Mouse (Mus musculus): ENCODE results near the gene Gaa. TPM values are rescaled to one million over a fixed set of nuclear protein-coding genes. Genes with fewer than 3 reads are reported as not detected.

The Gaa gene
- polyA plus RNA-seq, 1 experiment from 2014 or later, result 49.6 TPM

DNA sequence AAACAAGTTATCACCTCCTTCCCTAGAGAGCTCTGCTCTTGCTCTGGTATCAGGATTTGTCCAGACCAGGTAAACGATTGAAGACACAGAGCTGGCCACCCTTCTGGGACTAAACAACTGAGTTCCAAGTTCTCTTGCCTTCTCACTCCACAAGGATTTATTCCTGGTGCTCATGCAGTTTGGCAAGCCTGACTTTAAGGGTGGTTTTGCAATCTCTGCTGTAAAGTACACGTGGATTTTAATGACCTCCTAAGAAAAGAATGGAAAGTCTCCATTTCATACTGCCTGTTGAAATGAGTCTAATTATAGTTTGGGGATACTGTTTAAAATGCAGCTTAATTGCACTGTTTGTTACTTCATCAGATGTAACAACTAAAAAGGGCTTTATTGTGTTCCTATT is 33.3 kb downstream of the Gaa start:
- no peak overlapping the region for H3K9ac ChIP-seq (ENCODE audit: low read depth, low read length)
- H3K27me3 ChIP-seq (ENCODE audit: control insufficient read depth, insufficient read depth, low read length), result peaks cover 9% of the 10 kb centered on the region; the same call in 1 of the 2 replicates
- no peaks in the 10 kb centered on the region for H3K9me3 ChIP-seq (replicated peaks; ENCODE audit: control insufficient read depth, low read length)
- H3K4me1 ChIP-seq (ENCODE audit: control insufficient read depth, insufficient read depth, low read length), result peaks cover 13% of the 10 kb centered on the region
- 0 out of 2 replicates have a peak overlapping the region, but pooled peaks have one; percentile 97 for H3K4me3 ChIP-seq (ENCODE audit: low read depth, low read length)
- no peak for ATAC-seq (replicated peaks; ENCODE audit: insufficient number of reproducible peaks, low FRiP score, low TSS enrichment)
- 37% methylated on average over 2 of the region's 2 CpGs for WGBS (ENCODE audit: insufficient replicate concordance)
- peaks cover 7% of the 10 kb centered on the region for H3K36me3 ChIP-seq (ENCODE audit: control insufficient read depth, insufficient read depth, low read length)
- peak overlapping the region; percentile 84; the same call in 1 of the 2 replicates for H3K4me2 ChIP-seq
- no peak overlapping the region for H3K27ac ChIP-seq (ENCODE audit: low read depth, low read length)

DNA sequence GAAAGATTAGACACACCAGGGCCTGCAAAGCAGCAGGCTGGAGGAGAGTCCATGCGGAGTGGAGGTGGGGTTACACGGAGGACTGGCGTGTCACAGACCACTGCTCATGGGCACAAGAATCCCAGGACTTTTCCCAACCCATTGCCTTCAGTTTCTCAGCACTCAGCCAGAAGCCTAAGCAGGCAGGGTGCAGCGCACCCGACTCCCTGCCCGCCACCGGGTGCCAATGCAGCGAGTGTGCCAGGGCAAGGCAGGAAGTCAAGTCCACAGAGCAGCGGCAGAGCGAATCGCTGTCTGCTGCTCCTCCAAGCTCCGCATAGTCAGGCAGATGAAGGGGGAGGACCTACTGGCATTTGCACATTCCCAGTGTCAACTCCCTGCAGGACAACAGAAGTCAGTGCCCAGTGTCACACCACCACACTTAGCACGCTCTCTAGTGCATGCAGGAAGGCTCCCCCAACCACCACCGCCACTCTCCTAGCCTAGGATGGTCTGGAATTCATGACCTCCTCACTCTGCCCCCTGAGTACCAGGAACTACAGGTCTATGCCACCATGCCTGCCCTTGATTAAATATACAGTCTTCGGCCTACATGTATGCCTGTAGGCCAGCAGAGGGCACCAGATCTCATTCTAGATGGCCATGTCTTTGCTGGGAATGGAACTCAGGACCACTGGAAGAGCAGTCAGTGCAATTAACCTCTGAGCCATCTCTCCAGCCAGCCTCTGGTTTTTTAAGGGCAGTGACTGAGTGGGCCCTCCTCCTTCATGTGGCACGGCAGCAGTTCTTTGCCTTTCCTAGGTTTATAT is 37.4 kb downstream of the Gaa start:
- H3K4me3 ChIP-seq (ENCODE audit: low read depth, low read length), result no peak overlapping the region
- no peaks in the 10 kb centered on the region for H3K9me3 ChIP-seq (replicated peaks; ENCODE audit: control insufficient read depth, low read length)
- ATAC-seq (replicated peaks; ENCODE audit: insufficient number of reproducible peaks, low FRiP score, low TSS enrichment), result no peak
- no peak overlapping the region for H3K27ac ChIP-seq (ENCODE audit: low read depth, low read length)
- no peak overlapping the region for H3K9ac ChIP-seq (ENCODE audit: low read depth, low read length)
- no peaks in the 10 kb centered on the region for H3K36me3 ChIP-seq (ENCODE audit: control insufficient read depth, insufficient read depth, low read length)
- WGBS (ENCODE audit: insufficient replicate concordance), result 36% methylated on average over 16 of the region's 16 CpGs
- peaks cover 18% of the 10 kb centered on the region for H3K4me1 ChIP-seq (ENCODE audit: control insufficient read depth, insufficient read depth, low read length)
- H3K4me2 ChIP-seq, result no peak overlapping the region
- peaks cover 12% of the 10 kb centered on the region; the same call in 1 of the 2 replicates for H3K27me3 ChIP-seq (ENCODE audit: control insufficient read depth, insufficient read depth, low read length)

DNA sequence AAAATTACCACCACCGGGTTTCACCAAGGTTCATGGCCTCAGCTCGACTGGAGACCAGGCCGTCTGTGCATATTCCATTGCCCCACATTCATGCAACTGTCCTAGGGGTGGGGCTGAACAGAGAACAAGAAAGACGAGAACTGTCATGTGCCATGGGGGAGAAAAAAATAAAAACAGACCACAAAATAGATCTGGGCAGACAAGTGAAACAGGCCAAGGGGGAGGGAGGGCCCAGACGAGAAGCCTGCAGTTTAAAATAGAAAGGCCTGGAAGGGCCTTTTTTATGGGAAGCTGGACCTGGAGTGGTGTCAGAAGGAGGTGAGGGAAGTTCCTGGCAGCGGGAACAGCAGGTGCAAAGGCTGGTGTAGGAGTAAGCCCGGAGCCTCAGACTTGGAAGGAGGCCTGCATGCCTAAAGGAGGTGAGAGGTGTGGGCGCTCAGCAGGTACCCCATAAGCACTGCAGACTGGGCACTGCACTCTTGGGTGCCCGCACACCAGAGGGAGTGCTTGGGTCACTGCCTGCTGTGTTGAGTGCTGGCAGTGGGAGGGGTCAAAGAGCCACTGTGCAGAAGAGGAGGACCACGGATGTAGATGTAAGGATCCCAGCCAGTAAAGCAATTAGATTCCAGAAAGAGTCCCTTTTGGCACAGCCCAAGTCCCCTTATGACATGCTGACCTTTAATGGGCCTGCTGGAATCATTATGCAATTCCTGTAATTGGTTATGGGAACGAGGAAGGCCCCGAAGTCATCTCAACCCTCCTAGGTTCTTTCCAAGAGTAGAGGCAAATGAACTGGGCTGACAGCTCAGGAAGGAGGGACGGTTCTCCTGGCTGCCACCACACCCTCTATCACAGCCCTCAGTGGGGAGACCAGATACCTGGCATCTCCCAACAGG is 39.3 kb downstream of the Gaa start:
- no peak for ATAC-seq (replicated peaks; ENCODE audit: insufficient number of reproducible peaks, low FRiP score, low TSS enrichment)
- no peak overlapping the region for H3K9ac ChIP-seq (ENCODE audit: low read depth, low read length)
- no peaks in the 10 kb centered on the region for H3K36me3 ChIP-seq (ENCODE audit: control insufficient read depth, insufficient read depth, low read length)
- no peaks in the 10 kb centered on the region for H3K9me3 ChIP-seq (replicated peaks; ENCODE audit: control insufficient read depth, low read length)
- peak overlapping the region; percentile 54 for H3K27ac ChIP-seq (ENCODE audit: low read depth, low read length)
- H3K4me2 ChIP-seq, result no peak overlapping the region
- H3K4me1 ChIP-seq (ENCODE audit: control insufficient read depth, insufficient read depth, low read length), result peaks cover 18% of the 10 kb centered on the region
- WGBS (ENCODE audit: insufficient replicate concordance), result 48% methylated on average over 13 of the region's 13 CpGs
- no peak overlapping the region for H3K4me3 ChIP-seq (ENCODE audit: low read depth, low read length)
- H3K27me3 ChIP-seq (ENCODE audit: control insufficient read depth, insufficient read depth, low read length), result peaks cover 12% of the 10 kb centered on the region; the same call in 1 of the 2 replicates

DNA sequence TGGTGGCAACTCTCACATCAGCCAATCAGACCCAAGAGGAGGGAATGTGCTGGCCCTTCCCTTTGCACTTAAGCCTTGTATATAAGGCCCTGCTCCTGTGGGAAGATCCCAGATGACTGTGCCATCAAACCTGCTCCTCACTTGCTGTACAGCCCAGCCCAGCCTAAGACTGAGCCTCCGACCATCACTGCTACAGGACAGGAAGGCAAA is 39.9 kb downstream of the Gaa start, which contains the start of gene Card14:
TSS of gene Card14 (plus strand) at position 111 of the 210 bp plus-strand sequence.
- Histone ChIP-seq H3K4me1 (ENCODE audit: control insufficient read depth, insufficient read depth, low read length) (peaks cover 18% of the 10 kb centered on the region), H3K9me3 (replicated peaks; ENCODE audit: control insufficient read depth, low read length) (no peaks in the 10 kb centered on the region), H3K9ac (ENCODE audit: low read depth, low read length) (peak within 1 kb of the TSS; percentile 39; the same call in 1 of the 2 replicates), H3K27me3 (ENCODE audit: control insufficient read depth, insufficient read depth, low read length) (peaks cover 12% of the 10 kb centered on the region; the same call in 1 of the 2 replicates), H3K27ac (ENCODE audit: low read depth, low read length) (peak within 1 kb of the TSS; percentile 54), H3K36me3 (ENCODE audit: control insufficient read depth, insufficient read depth, low read length) (no peaks in the 10 kb centered on the region), H3K4me2 (no peak within 1 kb of the TSS), H3K4me3 (ENCODE audit: low read depth, low read length) (no peak within 1 kb of the TSS)
- no peak for ATAC-seq (replicated peaks; ENCODE audit: insufficient number of reproducible peaks, low FRiP score, low TSS enrichment)
- WGBS (ENCODE audit: insufficient replicate concordance), result 41% methylated on average over 1 of the region's 1 CpGs

DNA sequence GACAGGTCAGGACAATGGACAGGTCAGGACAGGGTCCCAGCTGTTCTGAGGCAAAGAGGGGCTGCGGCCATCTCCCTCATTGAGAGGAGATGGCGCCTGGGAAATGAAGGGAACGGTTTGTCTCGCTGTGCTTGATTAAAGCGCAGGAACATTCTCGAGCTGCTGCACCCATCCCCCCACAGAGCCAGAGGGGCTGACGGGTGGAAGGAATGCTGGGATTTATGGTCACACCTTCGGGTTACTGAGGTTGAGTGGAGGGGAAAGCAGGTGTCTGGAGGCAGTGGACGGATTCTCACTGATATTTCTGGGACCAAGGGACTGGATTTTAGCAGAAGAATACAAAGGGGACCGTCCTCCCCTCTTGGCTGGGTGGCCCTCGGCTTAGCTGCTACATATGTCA is 40.2 kb downstream of the Gaa start:
- H3K27ac ChIP-seq (ENCODE audit: low read depth, low read length), result peak overlapping the region; percentile 54
- peaks cover 18% of the 10 kb centered on the region for H3K4me1 ChIP-seq (ENCODE audit: control insufficient read depth, insufficient read depth, low read length)
- H3K27me3 ChIP-seq (ENCODE audit: control insufficient read depth, insufficient read depth, low read length), result peaks cover 10% of the 10 kb centered on the region; the same call in 1 of the 2 replicates
- no peak overlapping the region for H3K4me2 ChIP-seq
- ATAC-seq (replicated peaks; ENCODE audit: insufficient number of reproducible peaks, low FRiP score, low TSS enrichment), result 0 out of 2 replicates have a peak, but pooled peaks have one; percentile 27
- 30% methylated on average over 11 of the region's 11 CpGs for WGBS (ENCODE audit: insufficient replicate concordance)
- H3K9ac ChIP-seq (ENCODE audit: low read depth, low read length), result peak overlapping the region; percentile 39; the same call in 1 of the 2 replicates
- H3K4me3 ChIP-seq (ENCODE audit: low read depth, low read length), result no peak overlapping the region
- H3K9me3 ChIP-seq (replicated peaks; ENCODE audit: control insufficient read depth, low read length), result no peaks in the 10 kb centered on the region
- H3K36me3 ChIP-seq (ENCODE audit: control insufficient read depth, insufficient read depth, low read length), result no peaks in the 10 kb centered on the region

DNA sequence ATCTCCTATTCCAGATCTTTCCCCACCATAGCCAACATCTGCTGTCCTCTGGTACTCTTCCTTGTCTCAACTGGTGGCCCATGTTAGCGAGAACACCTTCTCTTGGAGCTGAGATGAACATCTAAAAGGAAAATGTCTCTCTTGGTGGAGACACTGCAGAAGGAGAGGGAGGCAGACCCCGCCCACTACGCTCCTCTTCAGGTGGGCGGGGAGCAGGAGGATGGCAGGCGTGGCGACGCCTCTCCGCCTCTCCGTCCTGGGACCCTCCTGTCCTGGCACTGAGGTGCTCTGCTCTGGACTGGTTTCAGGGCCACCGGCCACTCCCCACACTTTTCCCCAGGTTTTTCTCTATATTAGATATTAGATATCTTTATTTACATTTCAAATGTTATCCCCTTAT is 42.9 kb downstream of the Gaa start:
- 12% methylated on average over 10 of the region's 10 CpGs for WGBS (ENCODE audit: insufficient replicate concordance)
- H3K36me3 ChIP-seq (ENCODE audit: control insufficient read depth, insufficient read depth, low read length), result no peaks in the 10 kb centered on the region
- H3K4me1 ChIP-seq (ENCODE audit: control insufficient read depth, insufficient read depth, low read length), result peaks cover 18% of the 10 kb centered on the region
- no peak overlapping the region for H3K4me2 ChIP-seq
- ATAC-seq (replicated peaks; ENCODE audit: insufficient number of reproducible peaks, low FRiP score, low TSS enrichment), result no peak
- H3K9ac ChIP-seq (ENCODE audit: low read depth, low read length), result no peak overlapping the region
- no peaks in the 10 kb centered on the region for H3K9me3 ChIP-seq (replicated peaks; ENCODE audit: control insufficient read depth, low read length)
- H3K4me3 ChIP-seq (ENCODE audit: low read depth, low read length), result no peak overlapping the region
- H3K27me3 ChIP-seq (ENCODE audit: control insufficient read depth, insufficient read depth, low read length), result 0 out of 2 replicates have a peak, but pooled peaks cover 3% of the 10 kb centered on the region
- H3K27ac ChIP-seq (ENCODE audit: low read depth, low read length), result no peak overlapping the region

DNA sequence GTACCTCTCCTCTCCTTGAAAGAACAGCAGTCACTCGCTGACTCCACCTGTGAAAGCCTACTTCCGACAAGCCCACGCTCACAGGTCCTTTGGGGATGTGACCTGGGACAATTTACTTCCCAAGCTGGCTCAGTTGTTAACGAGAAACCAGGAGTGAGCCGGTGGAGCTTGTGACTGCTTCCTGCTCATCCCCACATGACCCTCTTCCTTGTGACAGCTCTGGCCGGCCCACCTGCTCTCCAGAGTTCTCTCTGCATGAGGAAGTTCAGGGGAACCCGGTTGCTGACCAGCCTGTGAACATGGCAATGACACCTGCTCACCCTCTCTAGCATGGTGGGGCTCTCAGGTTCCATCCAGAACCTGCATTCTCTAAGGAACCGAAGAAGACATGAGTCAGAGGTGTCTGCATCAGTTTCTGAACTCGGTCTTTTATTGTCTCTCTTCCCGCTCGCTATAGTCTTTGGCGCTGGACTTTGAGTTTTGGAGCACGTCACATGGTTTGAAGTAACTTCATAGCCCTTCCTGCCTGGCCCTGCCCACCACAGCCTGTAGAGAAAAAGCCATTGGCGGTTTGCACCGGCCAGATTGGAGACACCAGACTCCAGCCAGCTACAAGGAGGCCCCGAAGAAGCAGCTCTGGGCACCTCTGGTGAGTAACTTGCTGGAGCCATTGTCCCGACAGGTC is 46.7 kb downstream of the Gaa start:
- Histone ChIP-seq H3K27me3 (ENCODE audit: control insufficient read depth, insufficient read depth, low read length) (no peaks in the 10 kb centered on the region), H3K4me3 (ENCODE audit: low read depth, low read length) (no peak overlapping the region), H3K27ac (ENCODE audit: low read depth, low read length) (no peak overlapping the region), H3K9ac (ENCODE audit: low read depth, low read length) (no peak overlapping the region), H3K9me3 (replicated peaks; ENCODE audit: control insufficient read depth, low read length) (no peaks in the 10 kb centered on the region), H3K4me1 (ENCODE audit: control insufficient read depth, insufficient read depth, low read length) (no peaks in the 10 kb centered on the region), H3K36me3 (ENCODE audit: control insufficient read depth, insufficient read depth, low read length) (no peaks in the 10 kb centered on the region), H3K4me2 (no peak overlapping the region)
- no peak for ATAC-seq (replicated peaks; ENCODE audit: insufficient number of reproducible peaks, low FRiP score, low TSS enrichment)
- 76% methylated on average over 17 of the region's 17 CpGs for WGBS (ENCODE audit: insufficient replicate concordance)

DNA sequence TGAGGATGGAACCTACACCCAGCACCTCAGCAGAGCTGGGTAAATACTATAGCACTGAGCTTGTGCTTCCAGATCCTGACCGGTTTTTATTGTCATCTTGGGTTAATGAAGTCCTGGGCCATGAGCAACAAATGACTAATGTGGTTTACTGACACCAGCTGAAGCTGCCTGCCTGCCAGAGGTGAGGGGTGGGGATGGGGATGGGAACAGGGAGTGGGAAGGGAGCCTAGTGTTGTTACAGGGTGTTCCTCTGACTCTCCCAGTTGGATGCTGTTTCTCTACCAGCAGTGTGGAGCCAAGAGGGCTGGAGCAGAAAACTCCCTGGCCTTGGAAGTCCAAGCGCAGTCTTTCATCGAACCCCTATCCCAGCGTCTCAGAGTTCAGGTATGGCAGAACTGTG is 49.0 kb downstream of the Gaa start:
- Histone ChIP-seq H3K9me3 (replicated peaks; ENCODE audit: control insufficient read depth, low read length) (no peaks in the 10 kb centered on the region), H3K27me3 (ENCODE audit: control insufficient read depth, insufficient read depth, low read length) (no peaks in the 10 kb centered on the region), H3K4me1 (ENCODE audit: control insufficient read depth, insufficient read depth, low read length) (no peaks in the 10 kb centered on the region), H3K9ac (ENCODE audit: low read depth, low read length) (no peak overlapping the region), H3K36me3 (ENCODE audit: control insufficient read depth, insufficient read depth, low read length) (no peaks in the 10 kb centered on the region), H3K4me2 (no peak overlapping the region), H3K4me3 (ENCODE audit: low read depth, low read length) (no peak overlapping the region), H3K27ac (ENCODE audit: low read depth, low read length) (no peak overlapping the region)
- 87% methylated on average over 4 of the region's 4 CpGs for WGBS (ENCODE audit: insufficient replicate concordance)
- ATAC-seq (replicated peaks; ENCODE audit: insufficient number of reproducible peaks, low FRiP score, low TSS enrichment), result no peak
